Mouse (Mus musculus) erythroblast, embryonic 14.5 days (primary cell): ENCODE measurements around the gene Cfap61. TPM values are rescaled to one million over a fixed set of nuclear protein-coding genes. Genes with fewer than 3 reads are reported as not detected.

Source experiments
- H3K27me3 ChIP-seq: 2 replicates; pipeline ENCODE4 v1.6.1; 2012; ENCODE audit warnings: inconsistent platforms; ENCODE audit not compliant: control insufficient read depth
- H3K36me3 ChIP-seq: 2 replicates; pipeline ENCODE4 v1.6.1; 2012; ENCODE audit warnings: mild to moderate bottlenecking, inconsistent platforms; ENCODE audit not compliant: control insufficient read depth
- H3K4me1 ChIP-seq: 2 replicates; pipeline ENCODE4 v1.6.1; 2012; ENCODE audit warnings: inconsistent platforms; ENCODE audit not compliant: control insufficient read depth
- H3K4me3 ChIP-seq: replicated peaks from 2 replicates; pipeline ENCODE3; 2012; ENCODE audit warnings: moderate library complexity, mild to moderate bottlenecking, inconsistent platforms
- H3K9me3 ChIP-seq: 2 replicates; pipeline ENCODE4 v1.6.1; 2012; ENCODE audit warnings: low read length, inconsistent platforms, mixed read lengths; ENCODE audit not compliant: control insufficient read depth
- GATA1 ChIP-seq: IDR thresholded peaks from 2 replicates; pipeline ENCODE4 v1.6.1; 2012; ENCODE audit warnings: low read length, inconsistent platforms, mixed read lengths
- TAL1 ChIP-seq: IDR thresholded peaks from 3 replicates; pipeline ENCODE4 v1.6.1; 2012; ENCODE audit warnings: low read length, inconsistent platforms, mixed read lengths
- polyA plus RNA-seq: library from polyadenylated mRNA; stranded (reverse); fragments of >175 nt; gene quantifications from 2 replicates; pipeline ENCODE4 v1.2.3, GENCODE M21; 2012

Cfap61 gene
- polyA plus RNA-seq, 1 experiment = not detected

- TF ChIP-seq GATA1 (no peak), TAL1 (no peak)
- no peaks in the 10 kb centered on the region for H3K9me3 ChIP-seq
- no peaks in the 10 kb centered on the region for H3K4me1 ChIP-seq
- no peak overlapping the region for H3K4me3 ChIP-seq
- no peaks in the 10 kb centered on the region for H3K36me3 ChIP-seq
- no peaks in the 10 kb centered on the region for H3K27me3 ChIP-seq
Measured at GRCm38 (mm10) chr2:145970751-145971150, 36.2 kb downstream of the Cfap61 start.

- Histone ChIP-seq H3K27me3 (no peaks in the 10 kb centered on the region), H3K4me3 (no peak overlapping the region), H3K4me1 (no peaks in the 10 kb centered on the region), H3K36me3 (no peaks in the 10 kb centered on the region), H3K9me3 (no peaks in the 10 kb centered on the region)
- no peak for TF ChIP-seq TAL1
- TF ChIP-seq GATA1 = no peak
Measured at GRCm38 (mm10) chr2:145971237-145972010, 36.8 kb downstream of the Cfap61 start.

GRCm38 (mm10) chr2:145972571-145972970, 38.0 kb downstream of the Cfap61 start:
- no peak overlapping the region for H3K4me3 ChIP-seq

GRCm38 (mm10) chr2:145979616-145980015, 45.0 kb downstream of the Cfap61 start:
- TF ChIP-seq TAL1 (no peak), GATA1 (no peak)
- Histone ChIP-seq H3K4me3 (no peak overlapping the region), H3K9me3 (no peaks in the 10 kb centered on the region), H3K4me1 (no peaks in the 10 kb centered on the region), H3K36me3 (no peaks in the 10 kb centered on the region), H3K27me3 (no peaks in the 10 kb centered on the region)

More at GRCm38 (mm10) chr2:145972571-145972970, 38.0 kb downstream of the Cfap61 start:
- TF ChIP-seq GATA1 (no peak), TAL1 (no peak)
- no peaks in the 10 kb centered on the region for H3K9me3 ChIP-seq
- no peaks in the 10 kb centered on the region for H3K27me3 ChIP-seq
- no peaks in the 10 kb centered on the region for H3K4me1 ChIP-seq
- no peaks in the 10 kb centered on the region for H3K36me3 ChIP-seq

GRCm38 (mm10) chr2:145980881-145981280, 46.3 kb downstream of the Cfap61 start:
- Histone ChIP-seq H3K4me1 (no peaks in the 10 kb centered on the region), H3K36me3 (no peaks in the 10 kb centered on the region), H3K4me3 (no peak overlapping the region), H3K9me3 (no peaks in the 10 kb centered on the region), H3K27me3 (no peaks in the 10 kb centered on the region)
- no peak for TF ChIP-seq GATA1
- TF ChIP-seq TAL1 = no peak

- Histone ChIP-seq H3K4me3 (no peak overlapping the region), H3K4me1 (no peaks in the 10 kb centered on the region), H3K9me3 (no peaks in the 10 kb centered on the region), H3K27me3 (no peaks in the 10 kb centered on the region), H3K36me3 (no peaks in the 10 kb centered on the region)
- TF ChIP-seq GATA1 = no peak
- no peak for TF ChIP-seq TAL1
Measured at GRCm38 (mm10) chr2:145981699-145982112, 47.1 kb downstream of the Cfap61 start.

- no peaks in the 10 kb centered on the region for H3K9me3 ChIP-seq
- H3K4me1 ChIP-seq = no peaks in the 10 kb centered on the region
- no peaks in the 10 kb centered on the region for H3K27me3 ChIP-seq
- H3K36me3 ChIP-seq = no peaks in the 10 kb centered on the region
- TF ChIP-seq TAL1 = no peak
- no peak for TF ChIP-seq GATA1
- H3K4me3 ChIP-seq = no peak overlapping the region
Measured at GRCm38 (mm10) chr2:145982317-145983045, 47.9 kb downstream of the Cfap61 start.

- Histone ChIP-seq H3K9me3 (no peaks in the 10 kb centered on the region), H3K36me3 (no peaks in the 10 kb centered on the region), H3K4me3 (no peak overlapping the region), H3K4me1 (no peaks in the 10 kb centered on the region), H3K27me3 (no peaks in the 10 kb centered on the region)
- TF ChIP-seq GATA1 = no peak
- TF ChIP-seq TAL1 = no peak
Measured at GRCm38 (mm10) chr2:145987757-145988156, 53.2 kb downstream of the Cfap61 start.

- no peaks in the 10 kb centered on the region for H3K4me1 ChIP-seq
- no peaks in the 10 kb centered on the region for H3K36me3 ChIP-seq
- TF ChIP-seq GATA1 (no peak), TAL1 (no peak)
- H3K9me3 ChIP-seq = no peaks in the 10 kb centered on the region
- H3K4me3 ChIP-seq = no peak overlapping the region
- no peaks in the 10 kb centered on the region for H3K27me3 ChIP-seq
Measured at GRCm38 (mm10) chr2:145990446-145990845, 55.9 kb downstream of the Cfap61 start.
